Mouse (Mus musculus): Measurements from ENCODE around the gene Sugct. TPM values are rescaled to one million over a fixed set of nuclear protein-coding genes. Genes with fewer than 3 reads are reported as not detected.

Sugct gene
- under 1 TPM; 0.55 to 0.74 TPM for total RNA-seq (2021)
- long read RNA-seq, experiment 1, partial matches to known transcripts: 0 of 1 reads
- long read RNA-seq, experiment 1, other reads (novel, unspliced or antisense): 1 of 1 reads
- long read RNA-seq, experiment 2, partial matches to known transcripts: 0 of 1 reads
- long read RNA-seq, experiment 2, other reads (novel, unspliced or antisense): 1 of 1 reads

DNA sequence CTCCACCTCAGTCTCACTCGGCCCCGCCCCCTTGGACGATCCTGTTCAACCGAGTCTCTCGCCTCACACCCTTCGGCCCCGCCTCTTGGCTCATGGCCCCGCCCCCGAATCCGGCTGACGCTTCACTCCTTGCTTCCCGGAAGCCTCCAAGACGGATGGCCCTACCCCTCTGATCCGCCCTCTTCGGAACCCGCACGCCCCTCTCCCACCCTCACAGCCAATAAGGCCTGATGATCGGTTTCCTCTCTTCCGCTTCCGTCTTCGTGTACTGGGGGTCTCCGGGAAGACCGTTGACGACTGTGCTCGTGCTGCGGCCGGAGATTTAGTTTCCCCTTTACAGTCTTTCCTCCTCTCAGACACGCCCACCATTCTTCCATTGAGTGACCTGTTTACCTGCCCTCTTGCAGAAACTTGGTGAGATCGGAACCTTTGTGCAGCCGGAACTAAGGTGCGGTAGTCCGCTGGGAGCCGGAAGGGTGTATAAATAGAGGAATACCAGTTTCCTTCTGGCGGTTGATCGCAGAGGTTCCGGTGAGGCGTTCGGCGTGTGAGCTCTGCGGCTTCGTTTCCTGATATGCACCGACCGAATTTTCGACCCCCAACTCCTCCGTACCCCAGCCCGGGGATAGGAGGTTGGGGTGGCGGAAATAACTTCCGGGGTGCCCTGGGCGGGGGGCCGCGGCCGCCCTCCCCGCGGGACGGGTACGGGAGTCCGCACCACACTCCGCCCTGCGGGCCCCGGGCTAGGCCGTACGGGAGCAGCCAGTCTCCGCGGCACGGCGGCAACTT lies at the start of gene Sugct, which contains the start of gene Mplkip:
TSS of gene Sugct (minus strand) at position 643 of the 789 bp plus-strand sequence.
TSS of gene Mplkip (plus strand) at position 282 of the 789 bp plus-strand sequence.
- intact Hi-C loops (cut with DNase I; ENCODE audit: low total_unique reads): no loop called here
- DNase-seq: peak; percentile 100

DNA sequence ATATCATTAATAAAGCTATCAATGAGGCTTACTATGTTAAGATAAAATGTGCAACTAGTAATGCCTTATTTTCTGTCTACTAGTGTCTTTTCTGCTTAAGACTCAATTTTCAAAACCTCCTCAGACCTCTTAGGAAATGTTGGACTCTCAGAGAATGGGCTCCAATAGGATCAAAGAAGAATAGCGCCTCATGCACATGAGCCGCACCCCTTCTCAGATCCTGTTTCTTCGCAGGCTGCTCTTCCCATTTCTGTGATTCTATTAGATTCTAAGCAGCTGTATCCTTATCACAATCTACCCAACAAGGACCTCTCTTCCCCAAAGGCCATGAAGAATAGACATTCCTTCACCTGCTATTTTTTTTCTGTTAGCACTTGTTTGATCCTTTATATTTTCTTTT lies 33.4 kb upstream of the Sugct start:
- DNase-seq: no peak
- intact Hi-C loops (cut with DNase I; ENCODE audit: low total_unique reads): no loop called here

DNA sequence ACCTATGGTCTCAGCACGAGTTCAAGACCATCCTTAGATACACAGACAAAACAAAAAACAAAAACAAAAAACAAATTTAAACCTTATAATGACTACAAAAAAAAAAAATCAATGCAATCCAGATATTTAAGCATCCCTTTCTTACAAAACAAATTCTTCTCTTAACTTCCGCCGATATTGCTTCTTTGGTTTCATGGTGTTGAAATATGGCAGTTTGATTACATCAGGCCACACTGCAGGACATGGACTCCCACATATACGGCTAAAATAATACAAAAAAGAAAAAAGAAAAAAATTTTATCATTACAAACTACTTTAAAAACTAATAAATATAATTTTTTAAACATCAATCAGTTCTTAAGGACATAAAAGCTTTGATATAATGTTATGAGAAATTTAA lies 32.6 kb upstream of the Sugct start:
- no peak for DNase-seq
- intact Hi-C loops (cut with DNase I; ENCODE audit: low total_unique reads): no loop called here

DNA sequence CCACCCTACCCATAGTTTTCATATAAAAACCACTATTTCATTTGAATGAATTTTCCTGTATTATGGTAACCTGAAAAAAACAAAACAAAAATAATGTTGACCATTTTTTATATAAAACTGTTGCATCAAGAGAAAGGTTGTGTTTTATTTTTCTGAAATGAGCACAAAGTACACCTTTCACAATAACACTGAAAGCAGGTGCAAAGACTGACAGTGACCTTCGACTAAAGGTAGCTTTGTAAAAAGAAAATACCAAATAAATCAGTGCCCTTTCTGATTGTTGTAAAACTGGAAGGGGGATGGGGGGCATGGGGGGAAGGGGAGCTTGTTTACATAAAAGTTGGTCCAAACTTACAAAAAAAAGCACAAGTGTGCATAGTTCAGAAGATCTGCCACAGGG lies 22.0 kb upstream of the Sugct start:
- intact Hi-C loops (cut with DNase I; ENCODE audit: low total_unique reads): no loop called here
- DNase-seq: no peak

DNA sequence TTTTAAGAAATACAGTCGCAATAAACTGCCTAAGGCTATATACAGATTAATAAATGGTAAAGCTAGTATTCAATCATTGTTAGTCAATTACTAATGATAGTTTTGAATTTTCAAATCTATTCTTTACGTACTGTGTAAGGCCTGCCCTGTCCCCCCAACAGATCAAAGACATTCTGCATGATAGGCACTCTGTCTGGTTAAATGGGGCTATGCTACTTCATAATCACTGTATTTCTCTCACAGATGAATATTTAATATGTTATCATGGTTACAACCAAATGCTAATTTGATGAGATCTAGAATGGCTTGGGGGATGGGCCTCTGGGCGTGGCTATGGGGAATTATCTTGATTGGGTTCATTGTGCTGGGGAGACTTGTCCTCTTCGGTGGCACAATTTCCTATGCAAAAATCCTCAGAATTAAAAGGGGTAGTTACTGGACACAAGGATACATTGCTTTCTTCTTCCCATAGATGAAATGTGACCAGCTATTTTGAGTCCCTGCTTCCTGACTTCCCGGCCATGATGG lies 13.5 kb upstream of the Sugct start:
- intact Hi-C loops (cut with DNase I; ENCODE audit: low total_unique reads): no loop called here
- no peak for DNase-seq

DNA sequence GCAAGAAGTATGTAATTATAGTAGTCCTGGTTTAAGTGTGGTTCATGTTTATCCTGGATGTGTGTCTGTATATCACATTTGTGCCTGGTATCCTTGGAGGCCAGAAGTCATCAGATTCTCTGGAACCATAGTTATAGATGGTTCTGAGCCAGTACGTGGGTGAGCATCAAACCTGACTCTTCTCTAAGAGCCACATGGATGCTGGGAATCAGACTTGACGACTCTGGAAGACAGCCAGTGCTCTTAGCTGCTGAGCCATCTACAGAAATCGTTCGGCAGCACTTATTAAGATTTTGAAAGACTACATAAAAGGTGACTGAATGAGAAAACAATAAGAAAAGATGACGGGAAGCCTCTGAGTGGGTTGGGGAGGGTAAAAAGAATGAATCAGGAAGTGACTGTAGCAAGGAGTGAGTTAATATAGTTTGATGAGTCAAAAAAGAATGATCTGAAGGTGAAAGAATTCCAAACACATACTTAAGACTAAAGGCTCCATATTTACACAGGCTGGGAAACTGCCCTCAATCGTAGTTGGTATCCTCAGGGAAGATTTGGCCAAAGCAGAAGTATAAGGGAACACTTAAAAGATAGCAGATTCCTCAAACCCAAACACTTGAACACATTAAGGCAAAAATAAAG lies 10.0 kb upstream of the Sugct start:
- intact Hi-C loops (cut with DNase I; ENCODE audit: low total_unique reads): no loop called here
- no peak for DNase-seq

DNA sequence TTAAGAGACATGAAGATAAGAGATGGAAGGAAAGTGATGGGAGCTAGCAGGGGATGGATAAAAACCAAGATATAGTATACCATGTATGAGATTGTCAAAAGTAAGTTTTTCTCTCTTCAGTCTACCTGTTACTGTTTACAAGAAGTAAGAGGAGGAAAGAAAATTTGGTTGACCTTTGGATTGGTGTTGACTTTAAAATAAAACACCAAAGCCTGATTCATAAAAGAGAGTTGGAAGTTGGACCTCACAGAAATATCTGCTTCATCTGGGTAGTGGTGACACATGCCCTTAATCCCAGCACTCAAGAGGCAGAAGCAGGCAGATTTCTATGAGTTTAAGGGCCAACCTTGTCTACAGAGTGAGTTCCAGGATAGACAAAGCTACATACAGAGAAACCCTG lies 7.0 kb upstream of the Sugct start:
- intact Hi-C loops (cut with DNase I; ENCODE audit: low total_unique reads): no loop called here
- no peak for DNase-seq

DNA sequence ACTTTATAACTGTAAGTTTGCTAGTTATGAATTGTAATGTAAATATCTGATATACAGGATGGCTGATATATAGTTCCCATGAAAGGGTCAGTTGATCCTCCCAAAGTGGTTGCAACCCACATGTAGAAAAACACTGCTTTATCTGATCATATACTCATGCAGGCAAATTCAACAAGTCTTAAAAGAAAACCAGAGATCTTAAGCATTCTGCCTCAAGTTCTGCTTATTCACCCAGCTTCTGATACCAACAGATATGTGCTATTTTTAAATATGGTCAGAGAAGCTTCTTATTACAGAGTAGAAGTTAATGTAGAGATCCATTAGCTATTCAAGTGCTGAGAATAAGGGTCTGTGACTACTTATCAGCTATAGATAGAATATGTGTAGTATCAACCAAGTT lies 6.0 kb upstream of the Sugct start:
- intact Hi-C loops (cut with DNase I; ENCODE audit: low total_unique reads): no loop called here

DNA sequence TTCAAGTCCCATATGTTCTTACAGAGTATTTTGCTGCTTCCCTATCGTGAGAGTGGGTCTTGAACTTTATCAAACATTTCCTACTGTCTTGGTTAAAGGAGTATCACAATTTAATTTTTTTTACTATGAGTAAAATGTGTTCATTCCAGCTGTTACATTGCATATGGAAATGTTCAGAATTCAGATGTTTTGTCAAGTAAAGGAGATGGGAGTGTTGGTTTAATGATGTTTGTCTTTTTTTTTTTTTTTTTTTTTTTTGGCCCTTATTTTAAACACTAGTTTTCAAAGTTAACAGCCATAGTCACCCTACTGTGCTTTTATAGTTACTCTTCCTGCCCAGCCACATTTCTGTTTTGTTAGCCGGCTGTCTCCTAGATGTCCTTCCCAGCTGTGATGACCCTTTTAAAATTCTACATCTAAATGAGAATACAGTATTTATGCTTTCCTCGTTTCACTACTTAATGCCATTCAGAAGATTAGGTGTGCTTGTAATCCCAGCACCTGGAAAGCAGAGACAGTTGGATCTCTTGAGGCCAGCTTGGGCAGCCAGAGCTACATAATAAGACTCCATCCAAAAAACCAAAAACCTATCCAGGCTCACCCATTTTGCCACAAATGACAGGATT lies 4.8 kb upstream of the Sugct start:
- intact Hi-C loops (cut with DNase I; ENCODE audit: low total_unique reads): no loop called here
- DNase-seq: no peak

More for the DNA sequence above, 6.0 kb upstream of the Sugct start:
- no peak for DNase-seq

DNA sequence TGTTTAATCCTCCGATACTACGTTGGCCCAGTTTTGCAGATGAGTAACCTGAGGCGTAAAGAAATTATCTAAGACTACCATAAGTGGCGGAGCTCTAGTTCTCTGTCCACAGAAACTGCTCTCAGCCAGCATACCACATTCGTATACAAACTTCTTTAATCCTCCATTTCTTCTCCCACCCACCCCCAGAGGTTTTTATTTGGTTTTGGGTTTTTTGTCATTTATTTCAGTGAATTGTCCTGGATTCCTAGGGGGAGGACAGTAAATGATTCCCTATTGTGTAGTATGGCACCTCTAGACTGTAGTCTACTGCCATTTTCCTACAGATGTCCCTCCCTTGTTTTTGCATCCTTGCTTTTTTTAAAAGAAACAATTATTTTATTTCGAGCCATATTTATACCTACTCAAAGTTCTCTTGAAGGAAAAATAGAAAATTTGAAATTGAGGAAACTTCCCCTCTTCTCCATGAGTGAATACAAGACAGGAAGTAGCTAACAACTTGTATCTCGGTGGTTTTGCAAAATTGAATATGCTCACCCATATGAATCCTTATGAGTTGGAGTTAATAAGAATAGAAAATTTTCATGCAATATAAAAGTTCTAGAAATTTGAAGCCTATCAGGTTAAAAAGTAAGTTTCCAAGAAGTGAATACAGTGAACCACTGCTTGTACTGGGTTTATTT lies 686 bp upstream of the Sugct start:
- no peak for DNase-seq
- intact Hi-C loops (cut with DNase I; ENCODE audit: low total_unique reads): no loop called here

DNA sequence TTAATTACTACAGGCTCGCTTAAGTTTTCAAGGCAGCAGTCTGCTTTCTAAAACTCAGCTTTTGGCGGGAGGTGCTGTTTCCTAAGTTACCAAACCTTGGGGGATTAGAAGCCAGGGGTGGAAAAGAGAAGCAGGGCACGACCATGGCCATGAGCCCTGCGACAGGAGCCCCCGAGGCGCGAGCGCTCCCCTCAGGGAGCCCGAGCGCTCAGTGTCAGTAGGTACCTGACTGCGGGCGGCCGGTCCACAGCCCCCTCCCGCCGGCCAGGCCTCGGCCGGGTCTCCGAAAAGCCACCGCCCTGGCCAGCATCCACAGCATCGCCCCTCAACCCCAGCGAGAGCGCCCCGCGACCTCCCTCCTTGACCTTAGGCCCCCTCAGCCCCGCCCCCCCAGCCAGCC lies 939 bp downstream of the Sugct start:
- DNase-seq: no peak
- intact Hi-C loops (cut with DNase I; ENCODE audit: low total_unique reads): no loop called here

DNA sequence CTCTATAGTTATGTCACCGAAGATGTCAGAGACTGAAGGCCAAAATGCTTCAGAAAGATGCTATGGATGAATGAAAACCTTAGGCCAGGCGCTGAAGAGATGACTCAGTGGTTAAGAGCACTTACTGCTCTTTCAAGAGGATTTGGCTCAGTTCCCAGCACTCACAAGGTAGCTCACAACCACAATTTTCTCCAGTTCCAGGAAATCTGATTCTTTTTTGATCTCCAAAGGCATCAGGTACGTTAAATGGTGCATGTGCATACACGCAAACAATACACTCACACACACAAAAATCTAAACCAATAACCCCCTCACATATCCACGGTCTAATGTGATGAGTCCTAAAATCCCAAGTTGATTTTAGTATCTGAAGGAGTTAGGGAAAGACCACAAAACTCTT lies 1.5 kb downstream of the Sugct start:
- DNase-seq: no peak

DNA sequence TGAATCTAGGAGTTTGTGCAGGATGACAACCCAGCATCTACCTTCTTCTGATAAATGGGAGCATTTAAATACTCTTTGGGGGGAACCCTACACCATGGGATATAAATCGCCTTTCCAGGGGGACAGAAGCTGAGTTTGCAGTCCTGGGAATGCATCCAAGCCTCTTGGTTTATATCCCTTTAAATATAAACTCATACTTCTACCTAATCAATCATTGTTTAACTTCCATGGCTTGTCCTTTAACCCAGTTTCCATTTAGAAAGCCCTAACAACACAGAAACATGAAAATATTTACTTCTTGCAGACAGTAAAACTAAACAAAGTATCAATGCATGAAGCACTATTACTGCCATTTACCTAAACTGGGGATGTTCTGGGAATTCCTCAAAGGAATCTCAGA lies 3.9 kb downstream of the Sugct start:
- DNase-seq: no peak
- intact Hi-C loops (cut with DNase I; ENCODE audit: low total_unique reads): no loop called here

More for the DNA sequence above, 1.5 kb downstream of the Sugct start:
- intact Hi-C loops (cut with DNase I; ENCODE audit: low total_unique reads): no loop called here

DNA sequence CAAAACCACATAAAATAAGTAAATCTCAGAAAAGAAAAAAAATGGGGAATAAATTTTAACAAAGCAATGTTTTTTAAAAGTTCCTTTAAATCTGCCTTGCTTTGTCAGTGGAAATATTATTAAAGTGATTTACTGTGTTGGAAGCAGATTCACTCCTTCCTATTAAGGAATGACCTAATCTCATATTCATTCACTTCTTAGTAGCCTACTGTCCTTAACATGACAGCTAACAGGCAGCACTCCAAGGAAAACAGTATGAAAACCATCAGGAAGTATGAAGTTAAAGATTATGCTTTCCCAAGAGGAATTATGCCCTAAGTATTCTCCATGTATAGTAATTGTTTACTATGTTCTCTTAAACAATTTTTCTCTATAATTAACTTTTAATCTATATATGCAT lies 4.7 kb downstream of the Sugct start:
- DNase-seq: no peak
- intact Hi-C loops (cut with DNase I; ENCODE audit: low total_unique reads): no loop called here

DNA sequence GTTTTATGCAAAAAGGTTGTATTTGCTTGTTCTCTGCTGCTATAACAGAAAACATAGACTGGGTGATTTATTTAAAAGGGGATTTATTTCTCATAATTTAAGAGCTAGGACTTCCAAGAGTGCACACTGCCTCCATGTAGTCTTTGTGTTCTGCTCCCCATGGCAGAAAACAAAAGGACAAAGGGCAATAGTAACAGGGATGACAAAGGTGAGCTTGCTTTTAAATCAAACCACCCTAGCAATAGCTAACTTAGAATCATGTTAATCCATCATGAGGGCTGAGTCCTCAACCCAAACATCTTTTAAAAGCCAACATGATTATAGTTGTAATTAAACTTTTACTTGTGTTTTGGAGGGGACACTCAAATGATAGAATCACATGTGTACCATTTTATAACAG lies 5.9 kb downstream of the Sugct start:
- intact Hi-C loops (cut with DNase I; ENCODE audit: low total_unique reads): no loop called here
- DNase-seq: no peak

DNA sequence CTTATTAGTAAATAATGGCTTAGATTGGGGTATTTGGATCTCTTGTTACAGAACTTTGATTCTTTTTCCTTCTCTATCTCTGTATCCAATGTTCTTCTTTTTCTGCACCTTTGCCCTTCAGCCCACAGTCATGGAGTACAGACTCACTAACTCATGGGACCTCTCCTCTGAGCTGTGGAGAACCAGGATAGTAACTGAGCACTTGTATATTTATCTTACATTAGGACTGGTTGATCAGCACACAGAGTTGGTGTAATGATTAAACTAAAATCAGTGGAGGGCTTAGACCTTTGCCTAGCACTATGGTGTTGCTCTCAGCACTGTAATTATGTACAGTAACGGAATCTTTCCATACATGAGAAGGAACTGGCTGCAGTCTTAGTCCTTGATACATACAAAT lies 24.2 kb downstream of the Sugct start:
- DNase-seq: no peak
- intact Hi-C loops (cut with DNase I; ENCODE audit: low total_unique reads): no loop called here

DNA sequence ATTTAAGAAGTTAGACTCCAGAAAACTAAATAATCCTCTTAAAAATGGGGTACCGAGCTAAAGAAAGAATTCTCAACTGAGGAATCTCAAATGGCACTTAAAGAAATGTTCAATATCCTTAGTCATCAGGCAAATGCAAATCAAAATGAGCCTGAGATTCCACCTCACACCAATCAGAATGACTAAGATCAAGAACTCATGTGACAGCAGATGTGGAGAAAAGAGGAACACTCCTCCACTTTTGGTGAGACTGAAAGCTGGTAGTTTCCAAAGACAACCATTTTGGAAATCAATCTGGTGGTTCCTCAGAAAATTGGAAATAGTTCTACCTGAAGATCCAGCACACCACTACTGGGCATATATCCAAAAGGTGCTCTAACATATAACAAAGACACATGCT lies 28.0 kb downstream of the Sugct start:
- DNase-seq: no peak
- intact Hi-C loops (cut with DNase I; ENCODE audit: low total_unique reads): no loop called here

DNA sequence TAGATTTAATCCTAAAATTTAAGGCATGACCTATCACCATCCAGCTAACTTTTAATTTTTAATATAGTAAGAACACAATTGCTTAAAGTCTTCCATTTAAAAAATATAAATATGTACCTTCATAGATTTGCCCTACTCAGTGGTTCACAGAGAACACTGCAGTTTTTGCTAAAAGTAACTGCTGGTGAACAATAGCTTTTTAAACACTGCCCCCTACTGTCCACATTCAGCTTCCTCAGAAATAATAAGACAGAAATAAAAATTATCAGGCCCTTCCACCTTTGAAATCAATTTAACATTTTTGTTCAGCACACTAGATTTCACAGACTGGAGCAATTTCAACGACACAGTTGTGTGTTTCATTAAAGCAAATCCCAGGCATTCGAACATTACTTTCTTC lies 53.1 kb downstream of the Sugct start:
- intact Hi-C loops (cut with DNase I; ENCODE audit: low total_unique reads): no loop called here
- DNase-seq: no peak

DNA sequence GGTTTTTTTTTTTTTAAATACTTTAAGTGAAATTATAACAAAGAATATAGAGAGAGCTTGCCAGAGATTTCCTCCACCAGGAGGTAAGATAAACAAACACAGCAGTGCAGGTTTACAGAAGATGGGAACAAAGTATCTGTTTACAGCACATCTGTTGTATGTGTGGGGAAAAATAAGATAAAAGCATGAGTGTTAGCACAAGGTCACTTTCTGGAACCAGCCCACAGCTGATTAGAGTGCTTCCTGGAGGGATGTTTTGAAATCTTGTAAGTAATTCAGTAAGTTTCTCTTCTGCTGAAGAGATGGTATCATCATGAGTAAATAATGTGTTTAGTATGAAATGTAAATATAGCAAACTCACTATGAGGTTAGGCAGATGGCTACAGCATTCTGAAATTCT lies 57.3 kb downstream of the Sugct start:
- no peak for DNase-seq
- intact Hi-C loops (cut with DNase I; ENCODE audit: low total_unique reads): no loop called here

DNA sequence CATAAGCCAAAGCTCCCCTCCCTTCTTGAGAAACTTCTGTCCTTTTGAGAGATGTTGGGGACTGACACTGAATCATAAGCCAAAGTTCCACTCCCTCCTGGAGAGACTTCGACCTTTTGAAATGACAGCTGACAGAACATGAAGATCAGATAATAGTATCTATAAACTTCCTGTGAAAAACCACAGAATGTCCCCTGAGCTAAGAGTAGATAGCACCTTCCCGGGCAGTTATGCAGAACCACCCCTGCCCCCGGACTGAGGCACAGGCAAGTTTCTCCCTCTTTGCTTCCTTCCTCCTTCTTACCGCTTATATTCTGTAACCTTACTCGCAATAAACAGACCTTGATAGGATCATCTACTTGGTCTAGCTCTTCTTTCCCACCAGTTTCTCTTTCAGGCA lies 68.2 kb downstream of the Sugct start:
- intact Hi-C loops (cut with DNase I; ENCODE audit: low total_unique reads): no loop called here

More for the DNA sequence above, 68.2 kb downstream of the Sugct start:
- DNase-seq: no peak

Data from gastrocnemius, postnatal 14 days (tissue).